ENCODE assay signal across 16 mouse cellular contexts in the genomic region with DNA sequence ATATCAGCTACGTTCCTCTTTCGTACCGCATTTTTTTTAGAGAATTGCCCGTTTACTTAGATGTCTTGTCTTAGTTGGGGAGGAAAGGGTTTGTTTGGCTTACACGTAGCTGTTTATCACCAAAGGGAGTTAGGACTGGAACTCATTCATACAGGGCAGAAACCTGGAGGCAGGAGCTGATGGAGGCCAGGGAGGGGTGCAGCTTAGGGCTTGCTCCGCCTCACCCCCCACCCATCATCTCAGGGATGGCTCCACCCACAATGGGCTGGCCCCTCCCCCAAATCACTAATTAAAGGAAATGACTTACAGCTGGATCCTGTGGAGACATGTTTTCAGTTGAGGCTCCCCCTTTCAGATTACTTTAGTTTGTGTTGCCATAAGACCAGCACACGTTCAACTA.
DNase-seq lines count a peak whose midpoint lies in the region.
"Had no signal": no experiment of that assay in that cellular context is flagged by ENCODE, and none has a peak within 500 bp of the region (broad histone marks: within the 10 kb centered on the region; RNA-seq: fewer than 3 reads in every experiment).

No protein-coding gene starts in this region.

- peak; percentile 23 for DNase-seq in cerebellum, adult 11-12 months
- no peak for DNase-seq in cerebellum, adult 8-10 months
- peak; percentile 19 to 28 for DNase-seq in kidney, postnatal 4 days
- no peak for DNase-seq in kidney, adult 18-20 months
- peak; percentile 32 for DNase-seq in testis, postnatal 14 days (ENCODE audit: low spot score)
- DNase-seq in testis, postnatal 10 days (ENCODE audit: low spot score), result no peak
- DNase-seq in right cerebral cortex, postnatal 4 days, result no peak
- DNase-seq in cerebellum, adult 9-11 months, result no peak
- DNase-seq: adrenal gland, postnatal 25 days; gastrocnemius, postnatal 10 days; heart, adult 11 months; heart, postnatal 10 days; liver, embryonic 13.5 days; midbrain, embryonic 14.5 days; right cerebral cortex, postnatal 25 days; thymus, postnatal 25 days had no signal

Comparison
In these comparisons a context has a peak if more than half of its experiments do, and no peak if none do; other contexts are left out.
1. DNase-seq: peak in cerebellum, adult 11-12 months (single experiment), kidney, postnatal 4 days (2 of 2) and testis, postnatal 14 days (single experiment); none in cerebellum, adult 8-10 months (single experiment), kidney, adult 18-20 months (single experiment), testis, postnatal 10 days (single experiment), right cerebral cortex, postnatal 4 days (single experiment) and cerebellum, adult 9-11 months (single experiment).